Mouse (Mus musculus) E14TG2a.4 (cell line): Measurements from ENCODE around the gene Meox2.

Experiments used
- CTCF ChIP-seq: conservative IDR thresholded peaks from 2 replicates; pipeline ENCODE4 v1.5.1; 2014; ENCODE audit warnings: low read length
- NANOG ChIP-seq: IDR thresholded peaks from 2 replicates; pipeline ENCODE4 v1.6.1; 2014; ENCODE audit warnings: borderline replicate concordance, low read length, mixed read lengths
- POU5F1 ChIP-seq: IDR thresholded peaks from 2 replicates; pipeline ENCODE4 v1.6.1; 2014; ENCODE audit warnings: low read length, borderline replicate concordance

DNA sequence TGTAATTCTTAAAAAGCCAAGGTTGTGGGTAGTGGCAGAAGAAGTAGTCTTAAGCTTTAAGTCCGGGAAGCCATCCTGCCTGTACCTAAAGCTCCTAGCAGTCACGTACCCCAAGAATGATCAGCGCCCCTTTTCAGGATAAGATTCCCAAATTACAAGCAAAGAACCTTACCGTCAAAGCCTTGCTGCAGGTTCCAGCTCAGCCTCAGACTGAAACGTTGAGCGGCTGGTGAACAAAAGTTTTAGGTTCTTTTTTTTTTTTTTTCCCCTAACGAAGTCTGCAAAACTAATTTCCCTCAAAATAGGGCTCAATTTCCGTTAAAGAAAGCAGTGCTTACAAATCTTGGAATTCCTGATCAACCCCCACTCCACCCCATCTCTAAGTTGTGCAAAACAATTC, 1.8 kb upstream of the Meox2 start:
- no peak for TF ChIP-seq CTCF
- TF ChIP-seq POU5F1, result no peak
- TF ChIP-seq NANOG, result no peak
